Mouse (Mus musculus) heart, embryonic 14.5 days (tissue): ENCODE measurements around the gene Uox. TPM values are rescaled to one million over a fixed set of nuclear protein-coding genes. Genes with fewer than 3 reads are reported as not detected.

Source experiments
- ATAC-seq: fragments of 200-750 bp; cut with Nextera tagmentation; 2 replicates; pipeline ENCODE4 v1.8.0; 2017; ENCODE audit warnings: low read depth, moderate TSS enrichment; ENCODE audit not compliant: insufficient number of reproducible peaks, insufficient read depth, low FRiP score
- H3K27ac ChIP-seq, 2 experiments: fragments of 200-500 bp in 1 of 2; fragments of 300-500 bp in 1 of 2; sonication (generic) in 1 of 2; replicated peaks in 1 of 2; 2 replicates each; pipeline ENCODE4 v1.5.1; 2012 to 2014; ENCODE audit warnings: low read depth in 2 of 2, low read length in 2 of 2, control low read depth in 1 of 2, mild to moderate bottlenecking in 1 of 2, mixed read lengths in 1 of 2; ENCODE audit not compliant: control insufficient read depth in 1 of 2, insufficient read depth in 1 of 2
- H3K27me3 ChIP-seq: fragments of 300-500 bp; sonication (generic); 2 replicates; pipeline ENCODE4 v1.6.1; 2014; ENCODE audit warnings: mild to moderate bottlenecking, low read length, control low read depth; ENCODE audit not compliant: control insufficient read depth, insufficient read depth
- H3K36me3 ChIP-seq: fragments of 300-500 bp; sonication (generic); 2 replicates; pipeline ENCODE4 v1.6.1; 2014; ENCODE audit warnings: mild to moderate bottlenecking, control low read depth, low read length, mixed read lengths; ENCODE audit not compliant: control insufficient read depth, insufficient read depth
- H3K4me1 ChIP-seq, 2 experiments: fragments of 200-500 bp in 1 of 2; fragments of 300-500 bp in 1 of 2; sonication (generic) in 1 of 2; 2 replicates each; pipeline ENCODE4 v1.6.1; 2012 to 2014; ENCODE audit warnings: low read length in 2 of 2, control low read depth in 1 of 2, mixed read lengths in 1 of 2; ENCODE audit not compliant: control insufficient read depth in 2 of 2, insufficient read depth in 2 of 2
- H3K4me2 ChIP-seq: fragments of 300-500 bp; sonication (generic); 2 replicates; pipeline ENCODE4 v1.6.1; 2014; ENCODE audit warnings: mild to moderate bottlenecking, low read length
- H3K4me3 ChIP-seq, 2 experiments: fragments of 200-500 bp in 1 of 2; fragments of 300-500 bp in 1 of 2; sonication (generic) in 1 of 2; 2 replicates each; pipeline ENCODE4 v1.5.1; 2012 to 2014; ENCODE audit warnings: low read length in 2 of 2, mild to moderate bottlenecking in 2 of 2, control low read depth in 1 of 2, low read depth in 1 of 2, moderate library complexity in 1 of 2; ENCODE audit not compliant: control insufficient read depth in 1 of 2, insufficient read depth in 1 of 2
- H3K9ac ChIP-seq: fragments of 300-500 bp; sonication (generic); 2 replicates; pipeline ENCODE4 v1.6.1; 2014; ENCODE audit warnings: mild to moderate bottlenecking, low read length
- H3K9me3 ChIP-seq: fragments of 300-500 bp; sonication (generic); 2 replicates; pipeline ENCODE4 v1.6.1; 2016; ENCODE audit warnings: low read length, control low read depth; ENCODE audit not compliant: control insufficient read depth
- WGBS: fragments of 180-500 bp; shearing (Covaris S2); extraction: QIAGEN DNeasy Blood & Tissue Kit; methylation state at CpG from one replicate; pipeline ENCODE4 v1.1.7; 2014; 5-methylcytosine and 5-hydroxymethylcytosine counted together
- polyA plus RNA-seq: library from polyadenylated mRNA; unstranded; fragments of >200 nt; fragmentation: Nextera tagmentation; extraction: Ambion mirVana; gene quantifications from 2 replicates; pipeline ENCODE4 v1.2.1, GENCODE M21; 2014

Gene Uox
- polyA plus RNA-seq = not detected in 2 replicates

DNA sequence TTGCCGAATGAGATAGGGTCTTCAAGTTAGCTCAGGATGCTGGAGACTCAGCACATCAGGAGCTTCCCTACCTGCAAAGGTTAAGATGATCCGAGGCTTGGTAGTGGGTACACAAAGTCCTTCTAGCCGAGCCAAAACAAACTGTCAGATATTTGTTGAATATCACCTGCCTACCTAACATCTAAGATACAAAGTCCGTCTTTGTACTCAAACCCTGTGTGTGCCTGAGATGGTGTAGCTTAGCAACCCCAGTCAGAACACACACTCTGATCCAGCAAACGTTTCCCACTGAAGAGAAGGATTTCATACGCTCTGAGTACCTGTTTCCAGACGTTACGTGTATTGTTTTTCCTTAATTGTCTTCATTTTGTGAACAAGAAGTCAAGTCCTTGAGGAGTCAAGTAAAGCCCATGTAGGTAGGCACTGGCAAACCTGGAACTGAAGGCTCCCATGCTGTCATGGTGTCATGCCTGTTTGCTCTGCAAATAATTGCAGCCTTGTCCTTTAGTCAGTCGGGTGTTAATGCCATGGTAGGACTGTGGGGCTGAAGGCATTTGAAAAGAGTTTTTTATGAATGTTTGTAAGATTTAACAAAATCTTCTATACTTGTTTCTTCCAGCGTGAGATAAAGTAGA, at the start of gene Uox:
Uox (plus strand) TSS at position 279 of the 635 bp plus-strand sequence.
- Histone ChIP-seq H3K4me1 (no peaks in the 10 kb centered on the region), H3K27ac (no peak within 1 kb of the TSS)
- 82% methylated on average over 10 of the region's 10 CpGs for WGBS

DNA sequence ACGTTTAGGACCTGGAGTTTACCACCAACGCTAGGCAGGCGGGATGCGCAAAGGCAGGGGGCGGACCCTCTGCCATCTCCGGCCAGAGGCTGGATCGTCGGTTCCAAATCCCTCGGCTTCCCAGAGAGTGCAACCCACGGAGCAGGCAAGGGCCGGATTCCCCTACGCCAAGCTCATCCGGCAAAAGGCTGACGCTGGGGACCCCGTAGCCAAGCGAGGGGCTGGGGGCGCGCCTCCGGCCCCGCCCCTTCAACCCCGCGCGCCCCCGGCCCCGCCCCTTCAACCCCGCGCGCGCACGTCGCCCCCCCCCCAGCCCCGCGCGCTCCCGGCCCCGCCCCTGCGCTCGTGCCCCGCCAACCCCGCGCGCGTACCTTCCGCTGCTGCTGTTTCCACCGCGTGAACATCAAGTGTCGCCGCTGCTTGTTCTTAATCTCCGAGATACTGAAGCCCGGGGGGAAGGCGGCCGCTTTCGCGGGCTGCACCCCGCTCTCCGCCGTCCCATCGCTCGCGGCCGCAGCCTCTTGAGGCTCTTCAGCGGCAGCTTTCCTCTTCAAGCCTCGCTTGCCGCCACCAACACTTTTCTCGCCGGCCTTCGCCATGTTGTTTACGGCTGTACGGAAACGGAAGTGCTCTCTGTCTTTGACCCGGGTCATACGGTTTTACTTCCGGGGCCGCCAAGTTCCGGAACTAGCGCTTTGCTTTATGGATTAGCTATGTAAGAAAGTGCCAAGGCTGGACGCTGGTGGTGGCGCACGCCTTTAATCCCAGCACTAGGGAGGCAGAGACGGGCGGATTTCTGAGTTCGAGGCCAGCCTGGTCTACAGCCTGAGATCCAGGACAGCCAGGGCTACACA, 49.2 kb upstream of the Uox start, which contains the start of gene Rpf1:
Rpf1 (minus strand) TSS at position 632 of the 854 bp plus-strand sequence.
- Histone ChIP-seq H3K4me1 (peaks cover 0 to 10% of the 10 kb centered on the region in 2 experiments; a peak in 1 of 4 replicates), H3K36me3 (peaks cover 23% of the 10 kb centered on the region), H3K27me3 (no peaks in the 10 kb centered on the region), H3K9me3 (no peaks in the 10 kb centered on the region), H3K4me2 (peak within 1 kb of the TSS; percentile 72), H3K9ac (peak within 1 kb of the TSS; percentile 85), H3K27ac (peak within 1 kb of the TSS; percentile 93 to 99), H3K4me3 (peak within 1 kb of the TSS; percentile 88 to 91)
- ATAC-seq = peak; percentile 91
- under 1% methylated on average over 76 of the region's 82 CpGs for WGBS

More for the DNA sequence above, at the start of gene Uox:
- Histone ChIP-seq H3K4me3 (no peak within 1 kb of the TSS), H3K9ac (no peak within 1 kb of the TSS), H3K36me3 (no peaks in the 10 kb centered on the region), H3K9me3 (no peaks in the 10 kb centered on the region), H3K27me3 (no peaks in the 10 kb centered on the region), H3K4me2 (no peak within 1 kb of the TSS)
- no peak for ATAC-seq

DNA sequence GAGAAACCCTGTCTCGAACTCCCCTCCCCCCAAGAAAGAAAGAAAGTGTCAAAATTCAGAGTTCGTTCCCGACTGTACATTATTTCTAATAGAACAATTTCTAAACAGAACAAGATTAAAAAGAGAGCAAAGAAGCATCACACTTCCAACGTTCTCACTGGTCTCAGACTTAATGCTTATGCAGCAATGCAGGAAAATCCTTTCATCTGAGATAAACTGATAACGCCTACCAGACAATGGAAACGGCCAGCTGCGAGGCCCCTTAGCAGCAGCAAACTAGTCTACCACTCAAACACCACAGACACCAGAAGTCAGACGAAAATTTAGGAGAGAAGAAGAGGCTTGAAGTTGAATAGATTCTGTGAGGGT, 48.6 kb upstream of the Uox start:
- WGBS = 6% methylated on average over 8 of the region's 8 CpGs
- no peaks in the 10 kb centered on the region for H3K27me3 ChIP-seq

DNA sequence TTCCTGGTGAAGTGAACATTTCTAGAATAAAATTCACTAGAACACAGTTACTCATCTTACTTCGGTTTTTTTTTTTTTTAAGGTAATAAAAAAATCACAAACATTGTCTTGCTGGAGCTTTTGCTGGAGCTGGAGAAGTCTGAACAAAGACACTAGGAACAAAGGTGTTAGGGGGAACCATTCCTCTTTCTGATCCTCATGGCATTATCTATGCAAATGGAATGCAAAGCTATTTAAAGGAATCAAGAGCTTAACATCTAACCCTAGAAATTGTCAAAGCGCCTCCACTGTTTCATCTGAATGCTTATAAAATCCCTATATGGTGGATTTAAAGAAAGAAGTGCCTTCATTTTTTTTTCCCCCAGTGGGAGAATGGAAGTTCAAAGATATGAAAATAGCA, 41.9 kb upstream of the Uox start:
- ATAC-seq = no peak
- Histone ChIP-seq H3K4me3 (no peak overlapping the region), H3K4me2 (no peak overlapping the region), H3K9me3 (no peaks in the 10 kb centered on the region), H3K27me3 (no peaks in the 10 kb centered on the region), H3K4me1 (no peaks in the 10 kb centered on the region), H3K27ac (no peak overlapping the region), H3K36me3 (no peaks in the 10 kb centered on the region), H3K9ac (no peak overlapping the region)
- WGBS = 30% methylated on average over 2 of the region's 2 CpGs

More for the DNA sequence above, 48.6 kb upstream of the Uox start:
- no peak for ATAC-seq
- Histone ChIP-seq H3K9ac (peak overlapping the region; percentile 85), H3K4me3 (peak overlapping the region; percentile 88 to 91), H3K27ac (peak overlapping the region; percentile 93 to 99), H3K4me2 (peak overlapping the region; percentile 72), H3K36me3 (peaks cover 20% of the 10 kb centered on the region), H3K9me3 (no peaks in the 10 kb centered on the region), H3K4me1 (peaks cover 0 to 10% of the 10 kb centered on the region in 2 experiments; a peak in 1 of 4 replicates)

DNA sequence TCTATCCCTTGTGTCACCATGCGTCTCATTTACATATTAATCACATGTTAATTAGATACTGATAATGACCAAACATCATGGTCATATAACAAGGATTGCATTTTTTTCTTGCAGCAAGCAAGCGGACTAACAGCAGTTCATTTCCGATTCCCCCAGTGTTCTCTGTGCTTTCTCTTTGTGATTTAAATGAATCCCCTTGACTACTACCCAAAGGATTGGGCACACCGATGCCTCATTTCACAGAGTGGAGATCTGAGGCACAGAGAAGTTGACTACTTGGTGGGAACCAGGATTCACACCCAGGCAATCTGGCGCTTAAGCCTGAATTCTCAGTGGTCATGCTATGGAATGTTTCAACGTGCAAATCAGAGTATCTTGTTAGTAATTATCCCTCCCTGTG, 35.2 kb upstream of the Uox start:
- ATAC-seq = no peak
- 63% methylated on average over 6 of the region's 6 CpGs for WGBS
- Histone ChIP-seq H3K4me3 (no peak overlapping the region), H3K27me3 (no peaks in the 10 kb centered on the region), H3K9ac (no peak overlapping the region), H3K4me2 (no peak overlapping the region), H3K9me3 (no peaks in the 10 kb centered on the region), H3K36me3 (no peaks in the 10 kb centered on the region), H3K4me1 (no peaks in the 10 kb centered on the region), H3K27ac (no peak overlapping the region)

DNA sequence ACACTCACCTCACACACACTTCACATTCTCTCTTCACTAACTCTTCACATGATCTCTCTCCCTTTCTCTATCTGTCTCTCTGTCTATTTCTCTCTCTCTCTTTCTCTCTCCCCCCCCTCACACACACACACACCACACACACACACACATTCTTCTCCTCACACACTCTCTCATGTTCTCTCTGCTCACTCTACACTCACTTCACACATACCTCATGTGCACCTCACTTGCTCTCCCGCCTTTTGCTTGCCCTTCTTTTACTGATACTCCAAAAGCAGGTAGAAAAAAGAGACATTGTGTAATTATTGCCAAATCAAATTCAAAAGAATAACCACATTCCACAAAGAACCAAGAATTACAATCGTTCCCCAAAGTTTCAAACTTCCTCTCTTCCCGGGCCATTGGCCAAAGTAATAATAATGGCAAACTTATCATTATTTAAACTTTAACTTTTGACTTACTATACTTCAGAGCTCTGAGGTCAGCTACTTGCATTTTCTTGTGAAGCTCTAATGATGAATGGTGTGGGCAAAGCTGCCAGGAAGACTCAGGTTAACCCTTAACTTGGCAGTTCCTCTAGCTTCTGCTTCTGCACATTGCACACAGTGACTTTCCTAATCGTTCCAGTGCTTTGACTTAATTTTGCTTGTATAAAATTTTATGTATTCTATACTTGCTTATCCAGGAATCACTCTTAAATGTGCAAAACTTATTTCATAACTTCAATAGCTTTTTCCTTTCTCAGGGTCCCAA, 29.5 kb upstream of the Uox start:
- Histone ChIP-seq H3K27me3 (no peaks in the 10 kb centered on the region), H3K27ac (no peak overlapping the region), H3K4me1 (no peaks in the 10 kb centered on the region), H3K36me3 (no peaks in the 10 kb centered on the region), H3K4me2 (no peak overlapping the region), H3K9me3 (0 out of 2 replicates have a peak, but pooled peaks cover 4% of the 10 kb centered on the region), H3K9ac (no peak overlapping the region), H3K4me3 (no peak overlapping the region)
- no peak for ATAC-seq
- WGBS = 78% methylated on average over 4 of the region's 4 CpGs

DNA sequence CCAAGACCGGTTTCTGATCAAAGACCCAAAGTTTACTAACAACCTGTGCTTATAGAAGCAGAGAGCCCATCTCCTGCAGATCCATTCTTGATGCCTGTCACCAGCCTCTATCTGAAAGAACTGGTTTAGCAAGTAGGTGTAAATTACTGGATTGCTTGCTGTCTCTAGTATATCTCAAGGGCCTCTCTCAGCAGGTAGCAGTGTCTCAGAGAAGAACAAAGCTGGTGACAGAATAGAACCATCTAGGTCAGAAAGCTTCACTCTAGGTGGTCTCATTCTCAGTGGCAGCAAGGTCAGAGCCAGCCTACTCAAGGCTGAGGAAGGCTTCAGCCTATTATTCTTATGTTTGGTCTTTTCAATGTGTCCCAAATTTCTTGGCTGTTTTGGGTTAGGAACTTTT, 26.6 kb upstream of the Uox start:
- H3K9ac ChIP-seq = no peak overlapping the region
- no peak for ATAC-seq
- no peaks in the 10 kb centered on the region for H3K36me3 ChIP-seq
- no peaks in the 10 kb centered on the region for H3K27me3 ChIP-seq
- 19% methylated on average over 1 of the region's 1 CpGs for WGBS
- H3K4me1 ChIP-seq = no peaks in the 10 kb centered on the region
- H3K4me3 ChIP-seq = no peak overlapping the region
- no peak overlapping the region for H3K27ac ChIP-seq
- H3K9me3 ChIP-seq = 0 out of 2 replicates have a peak, but pooled peaks cover 4% of the 10 kb centered on the region
- no peak overlapping the region for H3K4me2 ChIP-seq
